Mouse (Mus musculus) G1E (cell line): Measurements from ENCODE around the gene Rab36.

ENCODE experiments used
- CTCF ChIP-seq: IDR thresholded peaks from 2 replicates; pipeline ENCODE4 v1.5.1; 2012; ENCODE audit warnings: low read depth, low read length, inconsistent platforms, mixed read lengths
- GATA1 ChIP-seq: IDR thresholded peaks from 2 replicates; pipeline ENCODE4 v1.6.1; 2012; ENCODE audit warnings: borderline replicate concordance, low read length, inconsistent platforms, mixed read lengths
- GATA2 ChIP-seq: IDR thresholded peaks from 2 replicates; pipeline ENCODE4 v1.6.1; 2012; ENCODE audit warnings: low read depth, low read length, inconsistent platforms, borderline replicate concordance
- POLR2AphosphoS5 ChIP-seq: IDR thresholded peaks from 2 replicates; pipeline ENCODE4 v1.6.1; 2012; ENCODE audit warnings: low read depth, low read length, inconsistent platforms; ENCODE audit not compliant: insufficient replicate concordance
- TAL1 ChIP-seq: conservative IDR thresholded peaks from 2 replicates; pipeline ENCODE4 v1.6.1; 2012; ENCODE audit warnings: low read depth, low read length, inconsistent platforms, mixed read lengths

- TF ChIP-seq CTCF (no peak), POLR2AphosphoS5 (no peak), TAL1 (no peak), GATA1 (no peak), GATA2 (no peak)
These were observed 41.5 kb upstream of the Rab36 start for GRCm38 (mm10) chr10:74995377-74995776.
